Mouse (Mus musculus): Measurements from ENCODE around the gene Rgs1. TPM values are rescaled to one million over a fixed set of nuclear protein-coding genes. Genes with fewer than 3 reads are reported as not detected.

The Rgs1 gene
- polyA plus RNA-seq, 1 experiment from 2014 or later, result not detected

DNA sequence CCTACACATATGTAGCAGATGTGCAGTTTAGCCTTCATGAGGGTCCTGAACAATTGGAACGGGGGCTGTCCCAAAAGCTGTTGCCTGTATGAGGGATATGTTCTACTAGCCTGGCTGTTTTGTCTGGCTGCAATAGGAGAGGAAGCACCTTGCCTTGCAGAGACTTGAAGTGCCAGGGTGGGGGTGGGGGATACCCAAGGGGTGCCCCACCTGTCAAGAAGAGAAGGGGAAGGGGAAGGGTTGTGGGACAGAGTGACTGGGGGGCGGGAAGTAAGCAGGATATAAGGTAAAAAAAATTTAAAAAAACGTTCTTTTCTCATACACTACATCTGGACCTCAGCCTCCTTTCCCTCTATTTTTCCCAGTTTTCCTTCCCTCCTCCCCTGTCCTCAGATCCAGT is 9.7 kb upstream of the Rgs1 start:
- no peak for ATAC-seq (replicated peaks; ENCODE audit: insufficient number of reproducible peaks, low FRiP score, low TSS enrichment)

GRCm38 (mm10) chr1:144256556-144257331 is 7.7 kb upstream of the Rgs1 start:
- H3K27ac ChIP-seq (ENCODE audit: low read depth, low read length), result no peak overlapping the region
- H3K4me3 ChIP-seq (ENCODE audit: low read depth, low read length), result no peak overlapping the region
- H3K27me3 ChIP-seq (ENCODE audit: control insufficient read depth, insufficient read depth, low read length), result no peaks in the 10 kb centered on the region
- no peak overlapping the region for H3K9ac ChIP-seq (ENCODE audit: low read depth, low read length)
- H3K4me1 ChIP-seq (ENCODE audit: control insufficient read depth, insufficient read depth, low read length), result no peaks in the 10 kb centered on the region
- no peaks in the 10 kb centered on the region for H3K9me3 ChIP-seq (replicated peaks; ENCODE audit: control insufficient read depth, low read length)
- 68% methylated on average over 2 of the region's 2 CpGs for WGBS (ENCODE audit: insufficient replicate concordance)
- no peak overlapping the region for H3K4me2 ChIP-seq
- no peaks in the 10 kb centered on the region for H3K36me3 ChIP-seq (ENCODE audit: control insufficient read depth, insufficient read depth, low read length)
- no peak for ATAC-seq (replicated peaks; ENCODE audit: insufficient number of reproducible peaks, low FRiP score, low TSS enrichment)

More for the DNA sequence above, 9.7 kb upstream of the Rgs1 start:
- H3K27me3 ChIP-seq (ENCODE audit: control insufficient read depth, insufficient read depth, low read length), result no peaks in the 10 kb centered on the region
- H3K9ac ChIP-seq (ENCODE audit: low read depth, low read length), result no peak overlapping the region
- no peak overlapping the region for H3K4me2 ChIP-seq
- H3K9me3 ChIP-seq (replicated peaks; ENCODE audit: control insufficient read depth, low read length), result no peaks in the 10 kb centered on the region
- no peak overlapping the region for H3K27ac ChIP-seq (ENCODE audit: low read depth, low read length)
- H3K4me3 ChIP-seq (ENCODE audit: low read depth, low read length), result no peak overlapping the region
- 59% methylated on average over 3 of the region's 3 CpGs for WGBS (ENCODE audit: insufficient replicate concordance)
- no peaks in the 10 kb centered on the region for H3K4me1 ChIP-seq (ENCODE audit: control insufficient read depth, insufficient read depth, low read length)
- no peaks in the 10 kb centered on the region for H3K36me3 ChIP-seq (ENCODE audit: control insufficient read depth, insufficient read depth, low read length)

DNA sequence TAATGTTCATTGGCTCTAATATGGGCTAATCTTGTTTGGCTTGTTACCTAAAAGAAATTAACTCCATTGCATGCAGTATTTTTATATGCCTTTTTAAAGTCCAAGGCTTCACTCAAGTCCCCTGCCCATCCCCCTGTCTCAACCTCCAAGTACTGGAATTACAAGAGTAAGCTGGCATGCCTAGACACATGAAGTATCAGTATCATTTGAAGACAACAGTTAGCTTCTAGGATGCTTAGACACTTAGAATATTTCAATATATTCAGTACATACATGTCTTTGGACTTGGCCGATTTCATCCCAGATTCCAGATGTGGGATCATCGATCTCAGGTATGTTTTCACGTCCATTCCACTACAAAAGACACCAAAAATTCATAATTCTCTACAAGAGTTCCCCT is 836 bp downstream of the Rgs1 start:
- Histone ChIP-seq H3K36me3 (ENCODE audit: control insufficient read depth, insufficient read depth, low read length) (no peaks in the 10 kb centered on the region), H3K9ac (ENCODE audit: low read depth, low read length) (no peak overlapping the region), H3K4me3 (ENCODE audit: low read depth, low read length) (no peak overlapping the region), H3K4me1 (ENCODE audit: control insufficient read depth, insufficient read depth, low read length) (no peaks in the 10 kb centered on the region), H3K4me2 (no peak overlapping the region), H3K27me3 (ENCODE audit: control insufficient read depth, insufficient read depth, low read length) (no peaks in the 10 kb centered on the region), H3K9me3 (replicated peaks; ENCODE audit: control insufficient read depth, low read length) (no peaks in the 10 kb centered on the region), H3K27ac (ENCODE audit: low read depth, low read length) (no peak overlapping the region)
- ATAC-seq (replicated peaks; ENCODE audit: insufficient number of reproducible peaks, low FRiP score, low TSS enrichment), result no peak
- 87% methylated on average over 3 of the region's 3 CpGs for WGBS (ENCODE audit: insufficient replicate concordance)

- Histone ChIP-seq H3K4me3 (ENCODE audit: low read depth, low read length) (no peak overlapping the region), H3K9me3 (replicated peaks; ENCODE audit: control insufficient read depth, low read length) (no peaks in the 10 kb centered on the region), H3K4me2 (no peak overlapping the region), H3K4me1 (ENCODE audit: control insufficient read depth, insufficient read depth, low read length) (no peaks in the 10 kb centered on the region), H3K36me3 (ENCODE audit: control insufficient read depth, insufficient read depth, low read length) (no peaks in the 10 kb centered on the region), H3K27me3 (ENCODE audit: control insufficient read depth, insufficient read depth, low read length) (no peaks in the 10 kb centered on the region), H3K27ac (ENCODE audit: low read depth, low read length) (no peak overlapping the region), H3K9ac (ENCODE audit: low read depth, low read length) (no peak overlapping the region)
- no peak for ATAC-seq (replicated peaks; ENCODE audit: insufficient number of reproducible peaks, low FRiP score, low TSS enrichment)
- 75% methylated on average over 1 of the region's 1 CpGs for WGBS (ENCODE audit: insufficient replicate concordance)
Observed at GRCm38 (mm10) chr1:144247382-144247781, 1.7 kb downstream of the Rgs1 start.

GRCm38 (mm10) chr1:144243511-144243910 is 5.5 kb downstream of the Rgs1 start:
- Histone ChIP-seq H3K27me3 (ENCODE audit: control insufficient read depth, insufficient read depth, low read length) (no peaks in the 10 kb centered on the region), H3K27ac (ENCODE audit: low read depth, low read length) (no peak overlapping the region), H3K4me1 (ENCODE audit: control insufficient read depth, insufficient read depth, low read length) (no peaks in the 10 kb centered on the region), H3K36me3 (ENCODE audit: control insufficient read depth, insufficient read depth, low read length) (no peaks in the 10 kb centered on the region), H3K4me2 (no peak overlapping the region), H3K4me3 (ENCODE audit: low read depth, low read length) (no peak overlapping the region), H3K9me3 (replicated peaks; ENCODE audit: control insufficient read depth, low read length) (no peaks in the 10 kb centered on the region), H3K9ac (ENCODE audit: low read depth, low read length) (no peak overlapping the region)
- no peak for ATAC-seq (replicated peaks; ENCODE audit: insufficient number of reproducible peaks, low FRiP score, low TSS enrichment)
- WGBS (ENCODE audit: insufficient replicate concordance), result 48% methylated on average over 1 of the region's 1 CpGs

DNA sequence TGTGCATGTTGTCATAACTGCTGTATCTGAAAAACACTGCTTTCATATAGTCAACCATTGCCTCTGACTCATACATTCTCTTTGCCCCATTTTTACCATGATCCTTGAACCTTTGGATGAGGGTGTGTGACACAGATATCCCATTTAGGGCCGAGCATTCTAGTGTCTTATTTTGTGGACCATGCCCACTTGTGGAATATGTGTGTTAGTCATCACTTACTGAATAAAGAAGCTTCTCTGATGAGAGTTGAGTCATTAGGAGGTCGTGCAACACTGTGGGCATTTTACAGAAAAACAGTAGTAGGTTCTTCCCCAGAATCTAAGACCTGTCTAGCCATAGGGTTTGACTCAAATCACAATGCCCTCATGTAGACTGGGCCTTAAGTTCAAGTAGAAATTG is 9.8 kb downstream of the Rgs1 start:
- WGBS (ENCODE audit: insufficient replicate concordance), result 71% methylated on average over 2 of the region's 2 CpGs
- ATAC-seq (replicated peaks; ENCODE audit: insufficient number of reproducible peaks, low FRiP score, low TSS enrichment), result no peak
- Histone ChIP-seq H3K27ac (ENCODE audit: low read depth, low read length) (no peak overlapping the region), H3K27me3 (ENCODE audit: control insufficient read depth, insufficient read depth, low read length) (no peaks in the 10 kb centered on the region), H3K36me3 (ENCODE audit: control insufficient read depth, insufficient read depth, low read length) (no peaks in the 10 kb centered on the region), H3K9ac (ENCODE audit: low read depth, low read length) (no peak overlapping the region), H3K4me2 (no peak overlapping the region), H3K4me1 (ENCODE audit: control insufficient read depth, insufficient read depth, low read length) (no peaks in the 10 kb centered on the region), H3K4me3 (ENCODE audit: low read depth, low read length) (no peak overlapping the region), H3K9me3 (replicated peaks; ENCODE audit: control insufficient read depth, low read length) (no peaks in the 10 kb centered on the region)

DNA sequence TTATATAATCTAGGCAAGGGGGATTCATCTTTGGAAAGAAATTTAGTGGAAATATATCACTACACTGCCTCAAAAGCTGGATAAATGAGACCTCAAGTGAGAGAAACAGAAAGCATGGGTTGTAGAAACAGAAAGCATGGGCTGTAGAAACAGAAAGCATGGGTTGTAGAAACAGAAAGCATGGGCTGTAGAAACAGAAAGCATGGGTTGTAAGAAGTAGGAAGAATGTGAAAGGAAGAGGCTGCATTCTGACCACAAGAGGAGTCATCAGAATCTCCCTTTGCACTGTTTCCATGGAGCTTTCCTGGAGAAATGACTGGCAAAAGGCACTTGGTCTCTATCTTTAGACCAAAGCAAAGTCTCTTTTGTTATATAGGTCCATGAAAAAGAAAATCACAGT is 33.8 kb downstream of the Rgs1 start:
- no peak overlapping the region for H3K9ac ChIP-seq (ENCODE audit: low read depth, low read length)
- no peak for ATAC-seq (replicated peaks; ENCODE audit: insufficient number of reproducible peaks, low FRiP score, low TSS enrichment)
- H3K27ac ChIP-seq (ENCODE audit: low read depth, low read length), result no peak overlapping the region
- H3K36me3 ChIP-seq (ENCODE audit: control insufficient read depth, insufficient read depth, low read length), result no peaks in the 10 kb centered on the region
- H3K9me3 ChIP-seq (replicated peaks; ENCODE audit: control insufficient read depth, low read length), result no peaks in the 10 kb centered on the region
- H3K4me2 ChIP-seq, result no peak overlapping the region
- no peak overlapping the region for H3K4me3 ChIP-seq (ENCODE audit: low read depth, low read length)
- no peaks in the 10 kb centered on the region for H3K27me3 ChIP-seq (ENCODE audit: control insufficient read depth, insufficient read depth, low read length)
- no peaks in the 10 kb centered on the region for H3K4me1 ChIP-seq (ENCODE audit: control insufficient read depth, insufficient read depth, low read length)

GRCm38 (mm10) chr1:144210912-144211311 is 38.1 kb downstream of the Rgs1 start:
- Histone ChIP-seq H3K27me3 (ENCODE audit: control insufficient read depth, insufficient read depth, low read length) (no peaks in the 10 kb centered on the region), H3K4me1 (ENCODE audit: control insufficient read depth, insufficient read depth, low read length) (no peaks in the 10 kb centered on the region), H3K27ac (ENCODE audit: low read depth, low read length) (no peak overlapping the region), H3K9me3 (replicated peaks; ENCODE audit: control insufficient read depth, low read length) (no peaks in the 10 kb centered on the region), H3K36me3 (ENCODE audit: control insufficient read depth, insufficient read depth, low read length) (no peaks in the 10 kb centered on the region), H3K9ac (ENCODE audit: low read depth, low read length) (no peak overlapping the region), H3K4me3 (ENCODE audit: low read depth, low read length) (no peak overlapping the region), H3K4me2 (no peak overlapping the region)
- ATAC-seq (replicated peaks; ENCODE audit: insufficient number of reproducible peaks, low FRiP score, low TSS enrichment), result no peak
- 62% methylated on average over 3 of the region's 3 CpGs for WGBS (ENCODE audit: insufficient replicate concordance)

Measured in heart, embryonic 11.5 days (tissue).